Mouse (Mus musculus) heart, postnatal 0 days (tissue): Measurements from ENCODE around the gene Recql5. TPM values are rescaled to one million over a fixed set of nuclear protein-coding genes. Genes with fewer than 3 reads are reported as not detected.
A peak's percentile ranks its signal among the peaks of the same experiment; 100 is the strongest.

ENCODE experiments used
- ATAC-seq: fragments of 200-750 bp; cut with Nextera tagmentation; 2 replicates; pipeline ENCODE4 v1.8.0; 2017; ENCODE audit warnings: low read depth, moderate number of reproducible peaks, moderate library complexity; ENCODE audit not compliant: insufficient read depth
- DNase-seq: peaks from one replicate; pipeline ENCODE4 v3.0.0-alpha.2; 2016; ENCODE audit warnings: low spot score
- H3K27ac ChIP-seq: fragments of 300-500 bp; sonication (generic); 2 replicates; pipeline ENCODE4 v1.5.1; 2014; ENCODE audit warnings: low read depth, mild to moderate bottlenecking
- H3K27me3 ChIP-seq: fragments of 300-500 bp; sonication (generic); 2 replicates; pipeline ENCODE4 v1.6.1; 2014; ENCODE audit warnings: low read length, mixed read lengths; ENCODE audit not compliant: control insufficient read depth, insufficient read depth
- H3K36me3 ChIP-seq: fragments of 300-500 bp; sonication (generic); replicated peaks from 2 replicates; pipeline ENCODE4 v1.6.1; 2014; ENCODE audit warnings: low read length, mixed read lengths; ENCODE audit not compliant: control insufficient read depth, insufficient read depth
- H3K4me1 ChIP-seq: fragments of 300-500 bp; sonication (generic); 2 replicates; pipeline ENCODE4 v1.6.1; 2014; ENCODE audit warnings: antibody characterized with exemption; ENCODE audit not compliant: control insufficient read depth, insufficient read depth
- H3K4me2 ChIP-seq: fragments of 300-500 bp; sonication (generic); 2 replicates; pipeline ENCODE4 v1.6.1; 2014; ENCODE audit warnings: low read depth, mild to moderate bottlenecking, low read length, moderate library complexity
- H3K4me3 ChIP-seq: fragments of 300-500 bp; sonication (generic); 2 replicates; pipeline ENCODE4 v1.5.1; 2014; ENCODE audit warnings: low read depth, low read length
- H3K9ac ChIP-seq: fragments of 300-500 bp; sonication (generic); replicated peaks from 2 replicates; pipeline ENCODE4 v1.6.1; 2014; ENCODE audit warnings: low read depth, low read length, mixed read lengths
- H3K9me3 ChIP-seq: fragments of 300-500 bp; sonication (generic); replicated peaks from 2 replicates; pipeline ENCODE4 v1.6.1; 2016; ENCODE audit warnings: low read length; ENCODE audit not compliant: control insufficient read depth
- CTCF ChIP-seq: IDR thresholded peaks from 2 replicates; pipeline ENCODE4 v1.5.1; 2016; ENCODE audit warnings: antibody characterized with exemption, control low read depth, low read depth
- EP300 ChIP-seq: IDR thresholded peaks from 2 replicates; pipeline ENCODE4 v1.6.1; 2016; ENCODE audit warnings: antibody characterized with exemption, low read depth
- WGBS: fragments of 180-500 bp; shearing (Covaris S2); extraction: QIAGEN DNeasy Blood & Tissue Kit; methylation state at CpG from one replicate; pipeline ENCODE4 v1.1.7; 2014; 5-methylcytosine and 5-hydroxymethylcytosine counted together
- polyA plus RNA-seq: library from polyadenylated mRNA; unstranded; fragments of >200 nt; fragmentation: Nextera tagmentation; extraction: Ambion mirVana; gene quantifications from 2 replicates; pipeline ENCODE4 v1.2.1, GENCODE M21; 2015
- total RNA-seq: library from RNA; depleted of rRNA; stranded (reverse); fragments of >200 nt; gene quantifications from 2 replicates; pipeline ENCODE4 v1.2.3, GENCODE M21; 2014; ENCODE audit warnings: low replicate concordance

Recql5 gene
- total and polyA plus RNA-seq, 2 experiments from 2014 or later: 5.8 to 6.2 TPM

GRCm38 (mm10) chr11:115902177-115902576 lies 31.1 kb downstream of the Recql5 start:
- WGBS: 17% methylated on average over 5 of the region's 5 CpGs
- H3K36me3 ChIP-seq: peaks cover 25% of the 10 kb centered on the region
- TF ChIP-seq CTCF (no peak), EP300 (peak; percentile 66)
- H3K4me3 ChIP-seq: peak overlapping the region; percentile 57; the same call in 1 of the 2 replicates
- H3K4me1 ChIP-seq: peaks cover 46% of the 10 kb centered on the region
- H3K4me2 ChIP-seq: peak overlapping the region; percentile 71
- peak; percentile 85 for DNase-seq
- peak overlapping the region; percentile 60; the same call in 1 of the 2 replicates for H3K9ac ChIP-seq
- ATAC-seq: peak; percentile 40
- H3K27me3 ChIP-seq: no peaks in the 10 kb centered on the region
- peak overlapping the region; percentile 98 for H3K27ac ChIP-seq
- no peaks in the 10 kb centered on the region for H3K9me3 ChIP-seq

DNA sequence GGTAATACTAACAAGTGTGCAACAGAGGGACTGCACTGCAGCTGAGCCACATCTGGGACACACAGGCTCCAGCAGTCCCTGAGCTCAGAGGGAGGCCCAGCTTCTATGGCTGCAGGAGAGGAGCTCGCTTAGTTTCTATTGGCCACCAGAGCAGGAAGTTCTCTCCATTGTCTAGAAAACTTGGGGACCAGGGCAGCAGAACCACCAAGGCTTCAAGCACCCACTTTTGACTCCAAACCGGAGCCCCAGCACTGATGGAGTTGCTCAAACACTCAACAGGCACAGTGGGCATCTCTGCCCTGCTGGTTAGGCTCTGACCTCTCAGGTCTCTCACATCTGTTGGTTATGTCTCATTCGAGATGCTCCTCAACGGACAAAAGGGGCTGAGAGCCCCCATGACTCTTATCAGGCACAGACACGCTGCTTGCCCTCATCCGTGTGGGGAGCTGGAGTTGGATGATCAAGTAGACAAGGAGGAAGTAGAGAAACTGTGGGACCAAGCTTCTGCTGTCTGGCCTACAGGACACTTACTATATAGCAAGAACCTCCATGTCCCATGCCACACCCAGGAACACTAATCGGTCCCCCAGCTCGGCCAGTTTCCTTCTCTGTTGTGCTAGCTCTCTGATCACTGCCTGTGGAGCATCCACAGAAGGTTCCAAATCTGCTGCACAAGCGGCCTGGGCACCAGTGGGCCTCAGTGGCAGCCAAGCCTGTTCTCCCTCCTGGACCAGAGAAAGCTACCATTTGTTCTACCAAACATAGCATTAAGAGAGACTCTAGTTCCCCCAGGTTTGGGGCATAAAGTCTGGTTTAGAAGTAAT lies 31.7 kb downstream of the Recql5 start:
- WGBS: 58% methylated on average over 9 of the region's 9 CpGs

DNA sequence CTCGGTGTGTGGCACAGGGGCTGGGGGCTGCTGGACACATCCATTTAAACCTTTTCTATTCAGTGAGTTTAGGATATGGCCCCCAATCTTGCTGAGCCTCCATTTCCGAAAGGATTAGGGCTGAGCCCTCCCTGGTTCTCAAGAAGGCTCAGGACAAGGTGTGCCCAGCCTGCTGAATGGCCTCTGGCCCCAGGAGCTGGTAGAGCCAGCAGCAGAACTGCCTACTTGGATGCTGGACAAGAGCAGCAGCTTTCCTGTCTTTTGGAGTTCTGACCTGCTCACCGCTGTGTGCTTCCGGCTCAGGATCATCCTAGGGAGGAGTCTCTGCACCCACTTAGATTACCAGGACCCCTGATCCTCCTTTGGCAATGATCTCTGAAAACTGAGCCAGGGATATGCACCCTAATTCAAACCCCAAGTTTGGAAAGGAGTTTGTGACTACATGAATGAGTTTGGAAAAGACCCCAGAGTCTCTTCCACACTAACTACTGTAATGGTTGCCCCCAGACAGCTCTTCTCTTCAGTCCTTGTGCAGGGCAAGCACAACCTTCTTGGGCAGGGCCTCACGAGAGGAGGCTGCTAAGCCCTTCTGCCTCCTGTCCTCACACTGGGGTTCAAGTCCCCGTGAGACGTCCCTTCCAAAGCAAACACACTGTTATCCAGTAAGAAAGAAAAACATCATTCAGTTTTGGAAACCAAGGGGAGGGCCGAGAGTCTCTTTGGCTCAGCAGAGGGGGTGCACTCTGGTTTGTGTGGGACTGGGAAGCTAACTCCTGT lies 32.5 kb downstream of the Recql5 start:
- Histone ChIP-seq H3K4me3 (peak overlapping the region; percentile 57), H3K4me1 (peaks cover 46% of the 10 kb centered on the region), H3K27ac (peak overlapping the region; percentile 98), H3K36me3 (peaks cover 16% of the 10 kb centered on the region), H3K9ac (peak overlapping the region; percentile 60), H3K9me3 (no peaks in the 10 kb centered on the region), H3K27me3 (no peaks in the 10 kb centered on the region), H3K4me2 (peak overlapping the region; percentile 71)
- DNase-seq (no peak), ATAC-seq (no peak)
- no peak for TF ChIP-seq CTCF
- no peak for TF ChIP-seq EP300
- WGBS: 34% methylated on average over 8 of the region's 8 CpGs

More for the DNA sequence above, 31.7 kb downstream of the Recql5 start:
- Histone ChIP-seq H3K4me1 (peaks cover 46% of the 10 kb centered on the region), H3K36me3 (peaks cover 23% of the 10 kb centered on the region), H3K4me2 (peak overlapping the region; percentile 71), H3K27ac (peak overlapping the region; percentile 98), H3K9ac (peak overlapping the region; percentile 60), H3K4me3 (peak overlapping the region; percentile 57), H3K27me3 (no peaks in the 10 kb centered on the region), H3K9me3 (no peaks in the 10 kb centered on the region)
- ATAC-seq (no peak), DNase-seq (no peak)
- TF ChIP-seq CTCF (no peak), EP300 (no peak)

DNA sequence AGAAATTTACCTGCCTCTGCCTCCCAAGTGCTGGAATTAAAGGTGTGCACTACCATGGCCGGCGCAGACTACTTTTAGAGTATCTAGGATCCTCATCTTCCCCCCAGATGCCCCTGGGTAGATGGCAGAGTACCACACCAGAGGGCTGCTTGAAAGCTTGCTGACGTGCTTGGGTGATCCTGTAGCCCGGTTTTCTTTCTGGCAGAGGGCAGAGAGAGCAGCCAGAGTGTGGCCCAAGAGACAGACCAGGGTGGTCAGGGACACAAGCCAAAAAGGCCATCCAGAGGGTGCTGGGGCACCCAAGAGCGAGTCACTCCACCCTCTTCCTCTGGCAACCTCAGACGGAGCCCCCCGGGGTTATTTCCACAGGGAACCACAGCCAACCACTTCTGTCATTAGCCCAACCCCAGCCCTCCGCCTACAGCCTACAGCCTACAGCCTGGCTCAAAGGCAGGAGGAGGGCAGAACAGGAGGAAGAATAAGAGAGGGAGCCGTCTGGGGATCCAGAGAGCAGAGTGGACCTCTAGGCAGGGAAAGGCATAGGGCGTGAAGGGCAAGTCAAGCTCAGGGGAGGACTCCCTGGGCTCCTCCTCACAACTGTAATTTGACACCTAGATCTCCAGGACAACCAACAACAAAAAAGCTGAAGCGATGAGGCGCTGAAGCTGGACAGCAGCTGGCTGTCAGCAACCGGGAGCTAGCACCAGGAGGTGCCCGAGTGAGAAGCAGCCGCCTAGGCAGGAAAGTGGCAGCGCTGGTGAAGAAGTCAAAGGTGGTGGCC lies 33.6 kb downstream of the Recql5 start, which contains the start of gene Smim5:
TSS of gene Smim5 (plus strand) at position 481 of the 781 bp plus-strand sequence.
- peak within 1 kb of the TSS; percentile 60 for H3K9ac ChIP-seq
- H3K4me2 ChIP-seq: peak within 1 kb of the TSS; percentile 71
- peaks cover 36% of the 10 kb centered on the region for H3K4me1 ChIP-seq
- H3K36me3 ChIP-seq: peaks cover 12% of the 10 kb centered on the region; the same call in 1 of the 2 replicates
- H3K27ac ChIP-seq: peak within 1 kb of the TSS; percentile 98
- WGBS: 19% methylated on average over 16 of the region's 16 CpGs
- H3K4me3 ChIP-seq: peak within 1 kb of the TSS; percentile 57
- peak; percentile 73 for ATAC-seq
- TF ChIP-seq CTCF (peak; percentile 24; the same call in 1 of the 2 replicates), EP300 (no peak; the same call in 1 of the 2 replicates)
- no peaks in the 10 kb centered on the region for H3K9me3 ChIP-seq
- DNase-seq: peak; percentile 92
- no peaks in the 10 kb centered on the region for H3K27me3 ChIP-seq

DNA sequence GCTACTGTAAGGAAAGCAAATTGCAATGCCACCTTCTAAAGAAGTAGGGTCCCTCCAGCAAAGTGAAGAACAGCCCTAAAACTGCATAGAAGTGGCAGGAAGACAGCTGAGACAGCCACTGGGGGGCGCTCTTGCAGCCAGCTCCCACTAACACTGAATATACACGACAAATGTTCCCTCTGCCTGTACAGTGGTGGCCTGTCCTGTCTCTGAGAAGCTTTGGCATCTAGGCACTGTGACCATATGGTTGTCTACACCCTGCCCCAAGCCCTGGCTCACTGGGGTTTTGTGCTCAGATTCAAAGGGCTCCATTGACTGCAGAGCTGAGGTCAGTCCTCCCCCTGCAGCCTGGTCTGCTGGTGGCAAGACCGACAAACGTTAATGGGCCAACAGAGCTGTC lies 34.4 kb downstream of the Recql5 start:
- ATAC-seq: no peak
- no peak overlapping the region for H3K4me2 ChIP-seq
- H3K4me1 ChIP-seq: peaks cover 28% of the 10 kb centered on the region
- WGBS: 8% methylated on average over 4 of the region's 4 CpGs
- H3K9me3 ChIP-seq: no peaks in the 10 kb centered on the region
- no peak overlapping the region for H3K9ac ChIP-seq
- peak; percentile 68 for DNase-seq
- H3K27me3 ChIP-seq: no peaks in the 10 kb centered on the region
- H3K4me3 ChIP-seq: no peak overlapping the region
- H3K27ac ChIP-seq: peak overlapping the region; percentile 98
- H3K36me3 ChIP-seq: peaks cover 14% of the 10 kb centered on the region
- TF ChIP-seq CTCF (peak; percentile 70), EP300 (no peak)
